Mouse (Mus musculus) C2C12 (cell line): ENCODE data around the gene Tmem135.

Experiments
- CEBPB ChIP-seq: IDR thresholded peaks from one replicate; pipeline ENCODE4 v1.6.1; 2011; ENCODE audit warnings: low read depth, mild to moderate bottlenecking, control low read depth, moderate library complexity
- CTCF ChIP-seq: IDR thresholded peaks from one replicate; pipeline ENCODE4 v1.5.1; 2011; ENCODE audit not compliant: control insufficient read depth, insufficient read depth, insufficient read length
- FOSL1 ChIP-seq: IDR thresholded peaks from one replicate; pipeline ENCODE4 v1.8.0; 2011; ENCODE audit warnings: mild to moderate bottlenecking, low read length; ENCODE audit not compliant: poor library complexity, insufficient read depth, severe bottlenecking
- MAX ChIP-seq: IDR thresholded peaks from one replicate; pipeline ENCODE4 v1.6.1; 2011; ENCODE audit warnings: mild to moderate bottlenecking, control low read depth
- MYOD1 ChIP-seq: IDR thresholded peaks from one replicate; pipeline ENCODE4 v1.6.1; 2011; ENCODE audit warnings: low read depth; ENCODE audit not compliant: control insufficient read depth, insufficient read length
- MYOG ChIP-seq: IDR thresholded peaks from one replicate; pipeline ENCODE4 v1.6.1; 2011; ENCODE audit not compliant: control insufficient read depth, insufficient read length; ENCODE audit errors: extremely low read depth
- USF1 ChIP-seq: IDR thresholded peaks from one replicate; pipeline ENCODE4 v1.6.1; 2011; ENCODE audit warnings: low read depth, mild to moderate bottlenecking, control low read depth, moderate library complexity

GRCm38 (mm10) chr7:89392825-89393224 is 11.2 kb downstream of the Tmem135 start:
- TF ChIP-seq CTCF (no peak), MAX (no peak), USF1 (no peak), MYOG (no peak), CEBPB (no peak), MYOD1 (no peak), FOSL1 (no peak)
